Mouse (Mus musculus) Patski (cell line): ENCODE data around the gene Hoxb4. TPM values are rescaled to one million over a fixed set of nuclear protein-coding genes. Genes with fewer than 3 reads are reported as not detected.

ENCODE experiments used
- ATAC-seq: fragments of 100-300 bp; one replicate; pipeline ENCODE4 v1.8.0; 2021
- CTCF ChIA-PET: fragments of 350-600 bp; sonication (Branson Sonifier 250); formaldehyde crosslinking; loops from one replicate; lab custom pipeline; 2022; ENCODE audit warnings: inconsistent platforms; lab: Charles Lee
- POLR2A ChIA-PET: fragments of 350-600 bp; sonication (Branson Sonifier 250); formaldehyde crosslinking; loops from one replicate; lab custom pipeline; 2022; ENCODE audit warnings: antibody characterized with exemption, inconsistent platforms; lab: Charles Lee
- DNase-seq: peaks from one replicate; pipeline ENCODE4 v3.0.0-alpha.2; 2011; ENCODE audit warnings: low read depth, low spot score
- H3K27me3 ChIP-seq: fragments of 371-371 bp; one replicate; pipeline ENCODE4 v1.5.1; 2021
- CTCF ChIP-seq: fragments of 100-300 bp; IDR thresholded peaks from one replicate; pipeline ENCODE4 v1.5.1; 2021
- in situ Hi-C: fragments of 300-500 bp; cut with MboI; formaldehyde crosslinking; loops from 3 replicates; pipeline ENCODE4 v1.11.1; 2018; ENCODE audit warnings: low pct_unique_long_range_greater_than_20kb, mixed read lengths
- polyA plus RNA-seq: library from polyadenylated mRNA; unstranded; gene quantifications from one replicate; pipeline ENCODE4 v1.2.3, GENCODE M21; 2021

Hoxb4 gene
- polyA plus RNA-seq, 1 experiment from 2014 or later, result 12.2 TPM

GRCm38 (mm10) chr11:96295092-96295835 lies 22.8 kb upstream of the Hoxb4 start:
- in situ Hi-C loops, result loop anchor here (5.0 kb wide), 1 partner anchor 442 kb away; no protein-coding TSS in a partner anchor
- POLR2A ChIA-PET, result interaction anchor here (0.6 to 42.9 kb wide), 14 partner anchors 7 to 567 kb away, joined by 3 to 1274 read pairs (median 6); partner anchors contain the start of genes Hoxb4, Hoxb5, Hoxb6 and Hoxb7
- no peak for TF ChIP-seq CTCF
- DNase-seq (no peak), ATAC-seq (no peak)
- H3K27me3 ChIP-seq, result no peaks in the 10 kb centered on the region
- CTCF ChIA-PET, result interaction anchor here (0.7 to 21.6 kb wide), 7 partner anchors 9 to 434 kb away, joined by 3 to 215 read pairs (median 4); partner anchors contain the start of gene Hoxb8

- no peaks in the 10 kb centered on the region for H3K27me3 ChIP-seq
- ATAC-seq (no peak), DNase-seq (no peak)
- POLR2A ChIA-PET, result interaction anchor here (0.6 to 42.9 kb wide), 12 partner anchors 5 to 1511 kb away, joined by 3 to 1274 read pairs (median 6); partner anchors contain the start of genes Hoxb4, Hoxb5, Hoxb6 and Hoxb7
- CTCF ChIA-PET, result interaction anchor here (1.1 to 21.6 kb wide), 6 partner anchors 10 to 324 kb away, joined by 3 to 215 read pairs (median 4); partner anchors contain the start of gene Hoxb8
- in situ Hi-C loops, result loop anchor here (5.0 kb wide), 1 partner anchor 440 kb away; no protein-coding TSS in a partner anchor
- TF ChIP-seq CTCF, result no peak
Measured at GRCm38 (mm10) chr11:96296997-96297396, 21.1 kb upstream of the Hoxb4 start.

- POLR2A ChIA-PET, result interaction anchor here (0.6 to 42.9 kb wide), 10 partner anchors 5 to 1511 kb away, joined by 3 to 1274 read pairs (median 6); partner anchors contain the start of genes Hoxb4, Hoxb5, Hoxb6 and Hoxb7
- in situ Hi-C loops, result loop anchor here (5.0 kb wide), 1 partner anchor 440 kb away; no protein-coding TSS in a partner anchor
- no peaks in the 10 kb centered on the region for H3K27me3 ChIP-seq
- CTCF ChIA-PET, result interaction anchor here (1.2 to 21.6 kb wide), 4 partner anchors 9 to 324 kb away, joined by 3 to 215 read pairs (median 6); partner anchors contain the start of gene Hoxb8
- no peak for DNase-seq
- no peak for TF ChIP-seq CTCF
- no peak for ATAC-seq
Measured at GRCm38 (mm10) chr11:96297428-96297827, 20.6 kb upstream of the Hoxb4 start.

- DNase-seq, result no peak
- in situ Hi-C loops, result loop anchor here (5.0 kb wide), 1 partner anchor 439 kb away; no protein-coding TSS in a partner anchor
- no peak for ATAC-seq
- TF ChIP-seq CTCF, result no peak
- no peaks in the 10 kb centered on the region for H3K27me3 ChIP-seq
- POLR2A ChIA-PET, result interaction anchor here (1.8 to 42.9 kb wide), 4 partner anchors 4 to 249 kb away, joined by 6 to 1274 read pairs (median 645); partner anchors contain the start of genes Hoxb4, Hoxb5, Hoxb6 and Hoxb7
- CTCF ChIA-PET, result interaction anchor here (1.2 to 21.6 kb wide), 3 partner anchors 19 to 323 kb away, joined by 3 to 215 read pairs (median 8); partner anchors contain the start of gene Hoxb8
Measured at GRCm38 (mm10) chr11:96297968-96298635, 20.0 kb upstream of the Hoxb4 start.

GRCm38 (mm10) chr11:96298895-96299667 lies 19.0 kb upstream of the Hoxb4 start:
- no peaks in the 10 kb centered on the region for H3K27me3 ChIP-seq
- TF ChIP-seq CTCF, result no peak
- in situ Hi-C loops, result loop anchor here (5.0 kb wide), 1 partner anchor 438 kb away; no protein-coding TSS in a partner anchor
- CTCF ChIA-PET, result interaction anchor here (21.6 kb wide), 1 partner anchor 20 kb away, joined by 215 read pairs; the partner anchor contains the start of gene Hoxb8
- POLR2A ChIA-PET, result interaction anchor here (1.0 to 42.9 kb wide), 6 partner anchors 3 to 322 kb away, joined by 3 to 1274 read pairs (median 24); partner anchors contain the start of genes Hoxb4, Hoxb5, Hoxb6 and Hoxb7
- DNase-seq, result no peak
- no peak for ATAC-seq

GRCm38 (mm10) chr11:96299781-96300180 lies 18.3 kb upstream of the Hoxb4 start:
- no peak for DNase-seq
- in situ Hi-C loops, result loop anchor here (5.0 to 10.0 kb wide), 6 partner anchors 115 to 563 kb away; no protein-coding TSS in a partner anchor
- no peaks in the 10 kb centered on the region for H3K27me3 ChIP-seq
- no peak for TF ChIP-seq CTCF
- POLR2A ChIA-PET, result interaction anchor here (0.9 to 42.9 kb wide), 9 partner anchors 2 to 440 kb away, joined by 3 to 1274 read pairs (median 5); partner anchors contain the start of genes Hoxb4, Hoxb5, Hoxb6 and Hoxb7
- CTCF ChIA-PET, result interaction anchor here (21.6 kb wide), 1 partner anchor 21 kb away, joined by 215 read pairs; the partner anchor contains the start of gene Hoxb8
- no peak for ATAC-seq

GRCm38 (mm10) chr11:96300354-96301063 lies 17.6 kb upstream of the Hoxb4 start:
- CTCF ChIA-PET, result interaction anchor here (2.3 to 21.6 kb wide), 2 partner anchors 15 to 22 kb away, joined by 6 to 215 read pairs; partner anchors contain the start of gene Hoxb8
- TF ChIP-seq CTCF, result no peak
- POLR2A ChIA-PET, result interaction anchor here (0.9 to 42.9 kb wide), 10 partner anchors 2 to 439 kb away, joined by 3 to 1274 read pairs (median 4); partner anchors contain the start of genes Hoxb4, Hoxb5, Hoxb6 and Hoxb7
- no peaks in the 10 kb centered on the region for H3K27me3 ChIP-seq
- ATAC-seq (no peak), DNase-seq (no peak)
- in situ Hi-C loops, result loop anchor here (5.0 to 10.0 kb wide), 5 partner anchors 114 to 562 kb away; no protein-coding TSS in a partner anchor

- POLR2A ChIA-PET, result interaction anchor here (0.5 to 42.9 kb wide), 8 partner anchors 1 to 438 kb away, joined by 3 to 1274 read pairs (median 5); partner anchors contain the start of genes Hoxb4, Hoxb5, Hoxb6 and Hoxb7
- ATAC-seq (no peak), DNase-seq (no peak)
- CTCF ChIA-PET, result interaction anchor here (1.9 to 21.6 kb wide), 3 partner anchors 15 to 54 kb away, joined by 5 to 215 read pairs (median 6); partner anchors contain the start of gene Hoxb8
- H3K27me3 ChIP-seq, result no peaks in the 10 kb centered on the region
- in situ Hi-C loops, result loop anchor here (5.0 to 10.0 kb wide), 5 partner anchors 114 to 561 kb away; no protein-coding TSS in a partner anchor
- no peak for TF ChIP-seq CTCF
Measured at GRCm38 (mm10) chr11:96301064-96301431, 17.0 kb upstream of the Hoxb4 start.
